Mouse (Mus musculus): ENCODE results near the gene Shisa6. TPM values are rescaled to one million over a fixed set of nuclear protein-coding genes. Genes with fewer than 3 reads are reported as not detected.

Shisa6 gene
- polyA plus RNA-seq, 1 experiment: 5.2 TPM

DNA sequence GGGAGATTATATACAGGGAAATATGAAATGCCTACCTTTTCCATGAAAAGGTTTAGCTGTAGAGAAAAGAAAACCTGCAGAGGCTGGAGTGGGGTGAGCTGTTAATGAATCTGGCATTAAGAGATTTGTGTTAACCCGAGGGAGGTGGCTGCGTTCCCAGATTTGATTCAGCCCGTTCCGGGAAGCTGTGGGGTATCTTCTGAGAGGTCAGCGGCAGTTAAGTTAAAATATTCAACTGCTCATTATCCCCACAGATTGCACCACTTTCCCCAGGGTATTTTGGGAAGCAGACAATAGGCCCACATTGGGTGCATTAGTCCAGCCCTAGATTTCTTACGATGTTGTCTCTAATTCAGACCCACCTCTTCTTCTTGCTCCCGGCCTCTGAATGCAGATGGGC is 213.0 kb downstream of the Shisa6 start:
- H3K27ac ChIP-seq (ENCODE audit: insufficient read depth, low read length): no peak overlapping the region
- TF ChIP-seq EP300 (IDR thresholded peaks at IDR 0.05; ENCODE audit: insufficient read depth, low read depth, low read length): no peak
- no peak for TF ChIP-seq CTCF (IDR thresholded peaks at IDR 0.05; ENCODE audit: low read depth, low read length)
- TF ChIP-seq POLR2A (IDR thresholded peaks at IDR 0.05; ENCODE audit: insufficient read depth, low read length): no peak
- H3K4me1 ChIP-seq (ENCODE audit: control insufficient read depth, insufficient read depth, low read length): no peaks in the 10 kb centered on the region
- no peak overlapping the region for H3K9ac ChIP-seq (ENCODE audit: low read depth, poor library complexity, severe bottlenecking)
- H3K9me3 ChIP-seq (replicated peaks; ENCODE audit: control insufficient read depth, insufficient read depth, low read length, poor library complexity, severe bottlenecking): no peaks in the 10 kb centered on the region
- H3K27me3 ChIP-seq (ENCODE audit: control insufficient read depth, insufficient read depth, low read length, poor library complexity, severe bottlenecking): no peaks in the 10 kb centered on the region
- H3K36me3 ChIP-seq (ENCODE audit: control insufficient read depth, insufficient read depth, low read length, poor library complexity, severe bottlenecking): no peaks in the 10 kb centered on the region
- no peak overlapping the region for H3K4me3 ChIP-seq (ENCODE audit: low read depth, low read length)

- H3K9ac ChIP-seq (ENCODE audit: low read depth, poor library complexity, severe bottlenecking): no peak overlapping the region
- no peaks in the 10 kb centered on the region for H3K36me3 ChIP-seq (ENCODE audit: control insufficient read depth, insufficient read depth, low read length, poor library complexity, severe bottlenecking)
- TF ChIP-seq CTCF (IDR thresholded peaks at IDR 0.05; ENCODE audit: low read depth, low read length): no peak
- TF ChIP-seq POLR2A (IDR thresholded peaks at IDR 0.05; ENCODE audit: insufficient read depth, low read length): no peak
- no peak for TF ChIP-seq EP300 (IDR thresholded peaks at IDR 0.05; ENCODE audit: insufficient read depth, low read depth, low read length)
- no peak overlapping the region for H3K27ac ChIP-seq (ENCODE audit: insufficient read depth, low read length)
- no peaks in the 10 kb centered on the region for H3K27me3 ChIP-seq (ENCODE audit: control insufficient read depth, insufficient read depth, low read length, poor library complexity, severe bottlenecking)
- H3K4me1 ChIP-seq (ENCODE audit: control insufficient read depth, insufficient read depth, low read length): no peaks in the 10 kb centered on the region
- no peak overlapping the region for H3K4me3 ChIP-seq (ENCODE audit: low read depth, low read length)
- H3K9me3 ChIP-seq (replicated peaks; ENCODE audit: control insufficient read depth, insufficient read depth, low read length, poor library complexity, severe bottlenecking): no peaks in the 10 kb centered on the region
Observed at GRCm38 (mm10) chr11:66304396-66304795, 221.4 kb downstream of the Shisa6 start.

GRCm38 (mm10) chr11:66274707-66275081 is 251.1 kb downstream of the Shisa6 start:
- Histone ChIP-seq H3K4me1 (ENCODE audit: control insufficient read depth, insufficient read depth, low read length) (no peaks in the 10 kb centered on the region), H3K27ac (ENCODE audit: insufficient read depth, low read length) (no peak overlapping the region), H3K27me3 (ENCODE audit: control insufficient read depth, insufficient read depth, low read length, poor library complexity, severe bottlenecking) (no peaks in the 10 kb centered on the region; the same call in 1 of the 2 replicates), H3K9ac (ENCODE audit: low read depth, poor library complexity, severe bottlenecking) (no peak overlapping the region), H3K9me3 (replicated peaks; ENCODE audit: control insufficient read depth, insufficient read depth, low read length, poor library complexity, severe bottlenecking) (no peaks in the 10 kb centered on the region), H3K36me3 (ENCODE audit: control insufficient read depth, insufficient read depth, low read length, poor library complexity, severe bottlenecking) (no peaks in the 10 kb centered on the region), H3K4me3 (ENCODE audit: low read depth, low read length) (no peak overlapping the region)
- TF ChIP-seq CTCF (IDR thresholded peaks at IDR 0.05; ENCODE audit: low read depth, low read length) (no peak), POLR2A (IDR thresholded peaks at IDR 0.05; ENCODE audit: insufficient read depth, low read length) (no peak), EP300 (IDR thresholded peaks at IDR 0.05; ENCODE audit: insufficient read depth, low read depth, low read length) (no peak)

GRCm38 (mm10) chr11:66273904-66274706 is 251.7 kb downstream of the Shisa6 start:
- Histone ChIP-seq H3K27ac (ENCODE audit: insufficient read depth, low read length) (no peak overlapping the region), H3K27me3 (ENCODE audit: control insufficient read depth, insufficient read depth, low read length, poor library complexity, severe bottlenecking) (no peaks in the 10 kb centered on the region; the same call in 1 of the 2 replicates)

DNA sequence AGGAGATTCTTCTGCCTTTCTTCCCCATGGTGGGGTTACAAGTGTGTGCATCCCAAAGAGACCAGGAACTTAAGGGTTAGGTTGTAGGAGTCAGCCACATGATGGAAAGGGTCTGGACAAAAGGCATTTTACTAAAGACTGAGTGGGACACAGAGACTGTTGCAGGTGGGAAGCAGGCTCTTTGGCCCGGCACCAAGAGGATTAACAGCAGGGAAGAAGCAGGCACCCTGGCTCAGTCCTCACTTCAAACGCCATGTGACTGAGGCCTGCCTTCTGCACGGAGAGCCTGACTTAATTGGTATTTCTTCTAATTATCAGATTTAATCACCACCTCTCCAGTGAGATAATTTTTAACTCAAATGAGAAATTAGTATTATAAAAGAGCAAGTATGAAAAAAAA is 258.7 kb downstream of the Shisa6 start:
- no peak overlapping the region for H3K27ac ChIP-seq (ENCODE audit: insufficient read depth, low read length)
- no peak overlapping the region for H3K4me3 ChIP-seq (ENCODE audit: low read depth, low read length)
- H3K9ac ChIP-seq (ENCODE audit: low read depth, poor library complexity, severe bottlenecking): no peak overlapping the region
- TF ChIP-seq EP300 (IDR thresholded peaks at IDR 0.05; ENCODE audit: insufficient read depth, low read depth, low read length) (no peak), POLR2A (IDR thresholded peaks at IDR 0.05; ENCODE audit: insufficient read depth, low read length) (no peak), CTCF (IDR thresholded peaks at IDR 0.05; ENCODE audit: low read depth, low read length) (no peak)
- H3K36me3 ChIP-seq (ENCODE audit: control insufficient read depth, insufficient read depth, low read length, poor library complexity, severe bottlenecking): no peaks in the 10 kb centered on the region
- no peaks in the 10 kb centered on the region for H3K4me1 ChIP-seq (ENCODE audit: control insufficient read depth, insufficient read depth, low read length)
- no peaks in the 10 kb centered on the region; the same call in 1 of the 2 replicates for H3K27me3 ChIP-seq (ENCODE audit: control insufficient read depth, insufficient read depth, low read length, poor library complexity, severe bottlenecking)
- no peaks in the 10 kb centered on the region for H3K9me3 ChIP-seq (replicated peaks; ENCODE audit: control insufficient read depth, insufficient read depth, low read length, poor library complexity, severe bottlenecking)

More at GRCm38 (mm10) chr11:66273904-66274706, 251.7 kb downstream of the Shisa6 start:
- Histone ChIP-seq H3K9ac (ENCODE audit: low read depth, poor library complexity, severe bottlenecking) (no peak overlapping the region), H3K9me3 (replicated peaks; ENCODE audit: control insufficient read depth, insufficient read depth, low read length, poor library complexity, severe bottlenecking) (no peaks in the 10 kb centered on the region), H3K36me3 (ENCODE audit: control insufficient read depth, insufficient read depth, low read length, poor library complexity, severe bottlenecking) (no peaks in the 10 kb centered on the region), H3K4me3 (ENCODE audit: low read depth, low read length) (no peak overlapping the region), H3K4me1 (ENCODE audit: control insufficient read depth, insufficient read depth, low read length) (no peaks in the 10 kb centered on the region)
- TF ChIP-seq CTCF (IDR thresholded peaks at IDR 0.05; ENCODE audit: low read depth, low read length) (no peak), EP300 (IDR thresholded peaks at IDR 0.05; ENCODE audit: insufficient read depth, low read depth, low read length) (no peak), POLR2A (IDR thresholded peaks at IDR 0.05; ENCODE audit: insufficient read depth, low read length) (no peak)

- TF ChIP-seq POLR2A (IDR thresholded peaks at IDR 0.05; ENCODE audit: insufficient read depth, low read length) (no peak), CTCF (IDR thresholded peaks at IDR 0.05; ENCODE audit: low read depth, low read length) (no peak), EP300 (IDR thresholded peaks at IDR 0.05; ENCODE audit: insufficient read depth, low read depth, low read length) (no peak)
- Histone ChIP-seq H3K4me1 (ENCODE audit: control insufficient read depth, insufficient read depth, low read length) (no peaks in the 10 kb centered on the region), H3K27ac (ENCODE audit: insufficient read depth, low read length) (no peak overlapping the region), H3K27me3 (ENCODE audit: control insufficient read depth, insufficient read depth, low read length, poor library complexity, severe bottlenecking) (no peaks in the 10 kb centered on the region; the same call in 1 of the 2 replicates), H3K9me3 (replicated peaks; ENCODE audit: control insufficient read depth, insufficient read depth, low read length, poor library complexity, severe bottlenecking) (no peaks in the 10 kb centered on the region), H3K4me3 (ENCODE audit: low read depth, low read length) (no peak overlapping the region), H3K36me3 (ENCODE audit: control insufficient read depth, insufficient read depth, low read length, poor library complexity, severe bottlenecking) (no peaks in the 10 kb centered on the region), H3K9ac (ENCODE audit: low read depth, poor library complexity, severe bottlenecking) (no peak overlapping the region)
Observed at GRCm38 (mm10) chr11:66265336-66265990, 260.3 kb downstream of the Shisa6 start.
